Mouse (Mus musculus) thymus, postnatal 25 days (tissue): ENCODE data around the gene Pklr.

Experiments
- DNase-seq: peaks from one replicate; pipeline ENCODE4 v3.0.0; 2022

The Pklr gene

DNA sequence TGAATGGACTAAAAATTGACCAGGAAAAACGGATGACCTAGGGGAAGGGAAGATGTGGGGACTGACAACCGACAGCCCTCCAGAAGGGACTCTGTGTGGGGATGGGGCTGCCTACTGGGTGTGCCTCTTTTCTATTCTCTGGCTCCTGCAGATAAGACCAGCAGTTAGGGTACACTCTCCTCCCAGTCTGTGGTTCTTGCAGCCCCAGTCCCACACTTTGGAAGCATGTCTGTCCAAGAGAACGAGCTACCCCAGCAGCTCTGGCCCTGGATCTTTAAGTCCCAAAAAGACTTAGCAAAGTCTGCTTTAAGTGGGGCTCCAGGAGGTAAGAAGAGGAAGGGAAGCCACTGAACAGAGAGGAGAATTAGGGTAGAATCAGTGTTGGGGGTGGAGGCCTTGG lies at the start of gene Pklr:
Pklr (plus strand) TSS at position 185 of the 400 bp plus-strand sequence.
- DNase-seq = no peak

DNA sequence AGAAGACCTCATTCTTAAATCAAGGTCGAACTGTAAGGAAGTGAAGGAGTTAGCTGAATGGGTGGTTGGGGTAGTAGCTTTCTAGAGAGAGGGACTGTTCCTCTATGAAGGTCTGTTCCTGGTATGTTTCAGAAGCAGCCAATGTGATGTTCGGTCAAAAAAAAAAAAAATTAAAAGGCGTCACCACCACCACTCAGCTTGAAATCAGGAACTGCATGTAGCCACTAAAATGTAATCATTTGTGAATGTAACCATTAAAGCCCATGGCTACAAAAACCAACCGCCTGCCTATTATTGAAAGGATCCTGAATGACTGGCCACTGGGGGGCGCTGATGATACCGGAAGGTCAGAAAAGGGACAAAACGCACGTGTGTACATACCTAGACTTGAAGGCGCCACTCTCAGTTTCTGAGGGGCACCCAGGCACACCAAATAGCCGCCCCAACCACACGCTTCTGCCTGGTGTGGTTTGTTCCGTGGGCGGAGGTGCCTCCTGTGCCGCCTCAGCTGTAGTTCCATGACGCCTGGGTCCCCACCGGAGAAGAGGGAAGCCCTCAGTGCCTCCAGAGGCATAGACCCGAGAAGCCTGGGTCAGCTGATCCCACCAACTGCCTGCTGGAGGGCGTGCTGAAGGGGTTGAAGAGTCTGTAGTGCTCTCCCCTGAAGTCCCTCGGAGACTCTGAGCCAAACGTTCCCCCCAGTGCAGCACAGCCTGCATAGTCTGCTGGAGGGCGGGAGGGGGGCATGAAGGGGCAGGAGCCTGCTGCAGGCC lies 48.4 kb upstream of the Pklr start:
- peak; percentile 87 for DNase-seq

DNA sequence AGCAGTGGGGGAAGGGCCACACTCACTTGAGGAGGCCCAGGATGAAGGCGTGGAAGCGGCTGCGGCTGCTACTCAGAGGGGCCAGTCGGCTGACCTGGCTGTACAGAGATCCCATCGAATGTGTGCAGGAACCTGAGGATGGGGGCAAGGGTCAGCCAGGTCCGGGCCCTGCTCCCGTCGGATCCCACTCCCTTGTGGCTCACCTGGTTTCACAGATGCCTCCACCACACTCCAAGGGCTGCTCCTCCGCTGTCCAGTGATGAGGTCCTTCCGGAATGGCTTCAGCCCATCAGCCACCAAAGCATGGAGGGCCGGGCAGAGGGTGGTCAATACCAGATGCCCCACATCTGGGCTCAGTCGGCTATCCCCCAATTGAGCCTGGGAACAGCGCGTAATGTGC lies 47.0 kb upstream of the Pklr start:
- DNase-seq = no peak

DNA sequence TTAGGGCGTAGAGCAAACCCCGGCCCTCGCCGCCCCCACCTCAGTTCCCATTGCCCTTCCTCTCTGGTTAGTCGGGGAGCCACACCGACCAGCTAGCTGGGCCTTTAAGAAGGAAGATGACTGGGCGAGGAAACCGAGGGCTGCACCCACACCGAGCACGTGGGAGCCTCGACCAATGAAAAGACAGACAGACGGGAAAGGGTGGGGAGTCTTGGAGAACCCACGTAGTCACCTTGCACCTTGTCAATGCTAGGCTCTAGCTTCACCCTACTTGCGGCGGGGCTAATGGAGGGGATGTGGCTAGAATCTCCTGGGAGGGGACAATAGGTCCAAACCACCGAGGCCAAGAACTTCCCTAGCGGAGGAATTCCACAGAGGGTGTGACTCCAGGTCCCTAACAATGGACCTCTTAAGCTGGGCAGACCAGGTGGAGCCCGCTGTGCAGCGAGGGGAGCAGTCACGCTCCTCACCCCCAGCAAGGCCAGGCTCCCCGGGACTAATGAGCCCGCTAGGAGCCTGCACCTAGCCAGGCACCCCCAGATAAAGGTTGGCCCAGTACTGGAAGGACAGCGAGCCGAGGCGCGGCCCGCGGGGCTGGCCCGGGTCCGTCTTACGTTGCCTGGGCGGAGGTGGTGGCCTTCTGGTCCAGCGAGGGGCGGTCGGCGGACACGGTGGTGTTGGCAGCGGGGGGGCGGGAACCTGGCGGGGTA lies 45.9 kb upstream of the Pklr start:
- DNase-seq = peak; percentile 85

DNA sequence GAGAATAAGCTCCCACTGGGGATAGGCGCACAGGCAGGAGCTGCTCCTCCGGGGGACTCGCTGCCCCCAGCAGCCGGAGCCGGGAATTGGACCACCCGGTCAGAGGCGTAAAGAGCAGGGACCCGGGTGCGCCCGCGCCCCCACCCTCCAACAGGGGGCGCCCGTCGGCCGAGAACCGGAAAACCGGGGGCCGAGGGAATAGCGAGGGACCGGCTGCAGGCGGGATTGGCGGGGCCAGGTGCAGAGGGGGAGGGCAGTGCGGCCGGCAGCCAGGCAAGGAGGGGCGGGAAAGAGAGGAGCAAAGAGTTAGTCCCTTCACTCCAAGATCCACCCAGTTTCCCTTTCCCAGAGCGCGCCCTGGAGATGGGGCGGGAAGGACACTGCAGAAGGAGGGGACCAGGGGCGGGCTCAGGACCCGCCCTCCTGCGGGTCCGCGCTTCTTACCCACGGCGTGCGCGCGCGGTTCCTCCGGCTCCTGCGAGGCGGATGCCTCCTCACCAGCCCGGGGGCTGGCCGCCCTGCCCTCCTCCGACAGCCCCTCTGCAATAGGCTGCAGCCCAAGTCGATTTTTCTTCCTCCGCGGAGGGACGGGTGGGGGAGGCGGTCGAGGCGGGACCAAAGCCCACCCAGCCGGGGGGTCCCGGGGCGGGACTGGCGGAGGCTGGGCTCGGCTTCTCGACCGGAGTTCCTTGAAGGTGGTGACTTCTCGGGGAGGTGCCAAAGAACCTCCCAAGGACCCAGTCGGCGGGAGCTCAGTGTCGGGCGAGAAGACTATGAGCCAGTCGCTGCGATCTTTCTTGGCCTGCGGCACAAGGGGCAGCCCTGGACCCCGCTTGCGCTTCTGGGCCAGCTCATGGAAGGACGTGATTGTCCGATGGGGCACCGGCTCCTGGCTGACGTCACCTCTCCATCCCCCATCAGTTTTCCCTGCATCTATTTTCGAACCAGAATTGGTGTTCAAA lies 45.0 kb upstream of the Pklr start:
- DNase-seq = peak; percentile 87

DNA sequence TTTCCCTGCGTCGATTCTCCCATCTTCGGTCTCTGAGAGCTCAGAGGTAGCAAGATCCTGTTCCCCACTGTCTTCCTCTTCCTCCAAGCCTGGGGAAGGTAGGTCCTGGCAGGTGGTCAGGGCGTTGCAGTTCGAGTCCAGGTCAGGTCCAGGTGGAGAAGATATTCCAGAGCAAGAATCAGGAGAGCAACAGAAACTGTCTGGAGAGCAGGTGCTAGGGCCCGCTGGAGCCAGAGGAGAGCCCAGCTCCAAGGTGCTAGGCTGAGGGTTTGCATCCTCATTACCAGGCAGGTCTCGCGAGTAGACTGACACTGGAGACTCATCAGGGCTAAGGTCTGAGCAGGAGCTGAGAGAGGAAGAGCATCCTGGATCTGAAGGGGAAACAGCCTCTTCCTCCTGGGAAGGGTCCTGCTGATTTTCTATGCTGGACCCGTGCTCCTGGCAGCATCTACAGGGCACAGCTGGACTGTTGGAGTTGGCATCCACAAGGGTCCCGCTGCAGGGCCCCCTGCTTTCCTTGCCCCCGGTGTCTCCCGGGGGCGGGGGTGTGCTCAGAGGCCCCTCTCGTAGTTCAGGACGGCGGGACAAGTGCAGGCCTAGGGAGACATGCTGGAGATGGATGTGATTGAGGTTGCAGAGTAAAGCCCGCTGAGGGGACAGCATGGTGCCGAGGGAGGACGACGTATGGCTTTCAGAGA lies 44.0 kb upstream of the Pklr start:
- DNase-seq = no peak

DNA sequence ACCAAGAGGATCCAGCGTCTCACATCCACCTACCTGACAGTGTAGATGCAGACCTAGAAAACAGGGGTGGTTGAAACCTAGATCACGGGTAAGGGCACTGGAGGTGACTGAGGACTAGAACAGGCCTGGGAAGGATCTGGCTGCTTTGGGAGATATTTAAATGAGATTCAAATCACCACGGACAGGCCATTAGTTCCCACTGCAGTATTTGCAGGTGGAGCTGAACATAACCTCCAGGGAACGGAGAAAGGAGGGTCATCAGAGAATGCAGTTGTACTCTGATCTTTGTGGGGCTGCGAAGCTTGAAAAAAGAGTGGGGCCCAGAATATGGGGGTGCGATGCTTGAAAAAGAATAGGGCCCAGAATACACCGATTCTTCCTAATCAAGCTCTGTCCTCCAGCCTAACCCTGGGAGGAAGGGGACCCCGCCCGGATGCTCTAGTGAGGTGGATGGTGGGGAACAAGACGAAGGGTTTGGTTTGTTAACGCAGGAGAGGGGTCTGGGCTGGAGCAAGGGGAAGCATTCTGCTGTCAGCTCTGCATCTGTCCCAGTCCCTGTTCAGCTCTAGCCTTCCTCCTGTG lies 43.3 kb upstream of the Pklr start:
- no peak for DNase-seq

DNA sequence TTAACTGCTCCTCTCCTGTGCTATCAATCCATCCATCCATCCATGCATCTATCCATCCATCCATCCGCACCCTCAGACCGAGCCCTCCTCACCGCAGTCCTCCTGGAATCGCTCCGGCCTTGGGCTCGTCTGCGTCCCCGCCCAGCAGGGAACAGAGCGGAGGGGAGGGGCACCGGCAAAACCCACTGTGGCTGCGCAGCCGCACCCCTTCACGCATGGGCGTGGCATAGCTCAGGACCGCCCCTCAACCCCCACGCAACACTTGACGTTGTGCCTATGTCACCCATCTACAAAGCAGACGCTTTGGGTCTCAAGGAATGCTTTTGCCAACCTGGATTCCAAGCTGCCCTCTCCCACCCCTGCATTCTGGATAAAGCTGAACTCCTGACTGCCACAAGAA lies 42.8 kb upstream of the Pklr start, which contains the start of gene Rusc1:
Rusc1 (minus strand) TSS at position 137 of the 400 bp plus-strand sequence.
- DNase-seq = peak; percentile 63

DNA sequence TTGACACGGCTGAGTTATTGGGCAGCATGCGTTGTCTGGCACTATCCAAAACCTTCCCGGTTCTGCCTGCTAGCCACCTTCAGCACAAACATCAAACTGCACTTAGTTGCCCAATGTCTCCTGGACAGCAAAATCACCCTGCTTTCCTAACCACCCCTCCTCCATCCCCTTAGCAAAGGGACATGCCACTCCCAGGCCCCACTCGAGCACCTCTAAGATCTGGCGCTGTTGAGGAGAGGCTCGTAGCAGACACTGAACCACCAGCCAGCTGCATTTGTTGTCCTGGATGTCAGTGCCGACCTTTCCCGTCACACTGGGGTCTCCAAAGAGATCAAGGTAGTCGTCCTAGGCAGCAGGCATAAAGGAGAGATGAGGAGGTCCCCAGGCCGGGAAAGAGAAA lies 41.9 kb upstream of the Pklr start:
- DNase-seq = no peak

DNA sequence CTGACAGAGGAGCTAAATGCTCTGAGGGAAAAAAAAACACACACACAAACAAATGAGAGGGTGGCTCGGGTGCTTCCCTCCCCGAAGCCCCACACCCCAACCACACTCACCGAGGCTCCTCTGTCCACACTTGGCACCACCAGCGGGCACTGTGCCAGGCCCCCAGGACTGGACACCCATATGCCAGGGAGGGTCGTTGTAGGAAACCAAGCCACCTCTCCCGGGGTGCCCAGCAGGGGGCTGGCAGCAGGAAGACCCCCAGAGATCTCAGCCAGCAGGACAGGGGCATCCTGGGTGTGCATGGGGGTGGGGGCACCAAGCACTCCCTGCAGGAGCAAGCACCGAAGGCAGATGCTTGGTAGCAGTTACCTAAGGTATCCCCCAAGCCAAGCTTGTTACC lies 35.1 kb upstream of the Pklr start, which contains the start of gene Gm43738:
Gm43738 (minus strand) TSS at position 289 of the 400 bp plus-strand sequence.
- no peak for DNase-seq

DNA sequence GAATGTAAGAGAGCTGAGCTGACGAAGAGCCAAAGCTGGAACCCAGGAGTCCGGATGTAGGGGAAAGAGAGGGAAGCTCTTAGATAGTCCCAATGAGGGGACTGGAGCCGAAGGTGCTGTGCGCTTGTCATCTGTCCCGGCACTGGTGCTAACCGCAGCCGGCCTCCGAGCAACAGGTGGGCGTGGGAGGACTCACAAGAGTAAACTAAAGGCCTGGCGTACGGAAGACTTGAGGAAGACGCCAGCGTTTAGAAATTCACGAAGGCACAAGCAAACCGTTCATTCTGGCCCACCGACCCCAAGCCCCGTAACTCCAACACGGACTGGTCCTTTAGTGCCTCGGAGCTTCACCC lies 34.5 kb upstream of the Pklr start:
- no peak for DNase-seq

DNA sequence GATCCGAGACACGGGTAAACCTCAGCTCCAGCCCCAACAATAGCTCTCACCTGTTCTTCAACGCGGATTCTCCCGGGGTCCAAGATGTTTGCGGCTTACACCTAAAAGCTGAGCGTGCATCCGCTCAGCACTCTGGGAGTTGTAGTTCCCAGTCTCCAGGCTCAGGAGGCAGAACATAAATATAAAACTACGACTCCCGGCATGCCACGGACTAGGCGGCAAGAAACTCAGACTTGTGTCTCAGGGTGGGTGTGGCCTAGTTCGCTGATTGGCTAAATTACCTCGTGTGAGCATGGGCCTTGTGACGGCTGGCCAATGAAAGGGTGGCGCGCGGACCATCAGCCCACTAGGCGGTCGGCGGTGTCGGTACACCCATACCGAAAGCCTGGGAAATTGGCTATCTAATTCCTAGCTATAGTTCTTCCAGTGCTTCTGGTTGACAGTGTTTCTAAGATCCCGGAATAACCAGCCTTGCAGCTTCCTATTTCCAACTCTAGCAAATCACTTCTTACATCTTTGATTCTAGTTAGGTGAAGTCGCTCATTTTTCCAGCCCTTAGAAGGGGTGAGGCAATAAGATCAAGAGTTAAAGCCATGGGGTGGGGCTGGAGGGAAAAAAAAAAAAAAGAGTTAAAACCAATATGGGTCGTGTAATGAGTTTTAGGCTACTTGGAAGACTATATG lies 34.0 kb upstream of the Pklr start, which contains the start of gene Fdps:
Fdps (minus strand) TSS at position 148 of the 683 bp plus-strand sequence.
- DNase-seq = peak; percentile 92

DNA sequence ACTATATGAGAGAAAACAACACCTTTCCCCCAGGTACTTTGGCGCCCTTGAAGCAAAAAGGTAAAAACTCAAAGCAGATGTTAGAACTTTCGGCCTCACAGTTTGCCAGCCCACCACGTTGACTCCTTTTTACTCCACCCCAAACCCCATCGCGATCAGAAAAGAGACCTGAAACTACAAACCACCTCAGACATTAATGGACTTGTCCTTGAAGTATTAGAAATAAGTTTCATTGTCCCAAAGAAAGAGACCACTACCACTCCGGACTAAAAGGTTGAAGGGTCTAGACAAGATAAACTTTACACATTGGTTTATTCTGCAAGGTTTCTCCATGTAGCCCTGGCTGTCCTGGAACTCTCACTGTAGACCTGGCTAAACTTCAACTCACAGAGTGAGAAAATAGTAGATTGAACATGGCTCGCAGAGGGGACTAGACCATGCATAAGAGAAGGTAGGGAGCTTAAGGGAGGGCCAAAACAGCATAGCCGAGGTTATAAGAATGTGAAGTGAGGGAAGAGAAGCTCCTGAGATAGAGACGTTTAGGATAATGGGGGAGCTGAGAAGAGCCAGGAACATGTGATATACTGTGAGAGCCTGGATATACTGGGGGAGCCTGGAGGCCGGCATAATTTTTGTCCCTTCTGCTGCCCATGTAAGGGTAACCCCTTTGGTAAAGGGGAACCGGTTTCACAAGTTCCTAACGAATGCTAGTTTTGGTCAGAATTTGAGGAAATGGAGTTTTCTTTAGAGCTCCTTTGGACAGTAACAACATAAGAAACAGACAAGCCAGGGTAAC lies 33.2 kb upstream of the Pklr start:
- no peak for DNase-seq

DNA sequence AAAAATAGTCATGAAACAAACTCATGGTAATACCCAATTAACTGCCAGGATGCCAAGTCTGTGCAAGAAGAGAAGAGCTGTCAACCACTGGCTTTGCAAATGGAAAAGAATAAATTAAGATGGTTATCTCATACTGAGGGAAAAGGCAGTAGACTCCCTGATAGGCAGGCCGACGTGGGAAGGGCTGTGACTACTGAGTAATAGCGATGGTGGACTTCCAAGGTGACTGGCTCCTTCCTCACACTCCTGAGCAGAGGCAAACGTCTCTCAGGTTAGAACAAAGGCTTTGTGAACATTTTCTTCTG lies 32.7 kb upstream of the Pklr start:
- no peak for DNase-seq

DNA sequence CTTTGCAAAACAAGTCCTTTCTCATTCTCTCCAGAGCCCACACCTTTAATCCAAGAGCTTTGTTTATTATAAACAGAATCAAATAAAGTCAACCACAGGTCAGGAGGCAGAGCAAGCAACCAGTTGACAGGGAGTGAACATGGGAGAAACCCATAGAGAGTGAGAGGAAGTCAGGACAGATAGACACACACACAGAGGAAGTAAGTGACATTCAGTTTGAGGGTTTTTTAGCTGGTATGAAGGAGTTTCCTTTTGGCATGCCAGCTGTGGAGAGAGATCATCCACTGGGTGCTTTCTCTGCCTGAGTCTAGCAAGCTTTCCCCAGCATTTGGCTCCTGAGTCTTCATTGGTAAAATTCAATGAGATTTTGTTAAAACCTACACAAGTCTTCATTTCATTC lies 29.1 kb upstream of the Pklr start:
- DNase-seq = no peak

DNA sequence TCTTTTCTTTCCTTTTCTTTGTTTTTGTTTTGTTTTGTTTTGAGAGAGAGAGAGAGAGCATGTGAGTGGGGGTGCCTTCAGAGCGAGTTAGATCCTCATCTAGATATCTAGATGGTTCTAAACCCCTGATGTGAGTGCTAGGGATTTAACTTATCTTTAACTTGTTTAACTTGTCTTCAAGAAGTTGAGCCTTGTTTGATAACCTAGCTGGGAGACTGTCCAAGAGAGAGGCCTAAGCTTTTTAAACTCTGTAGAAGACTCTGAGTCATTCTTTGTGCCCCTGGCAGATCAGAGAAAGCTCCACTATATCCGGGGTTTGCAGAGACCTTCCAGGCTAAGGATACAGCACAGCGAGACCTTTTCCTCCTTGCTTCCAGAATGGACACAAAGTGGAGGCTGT lies 28.4 kb upstream of the Pklr start:
- no peak for DNase-seq

DNA sequence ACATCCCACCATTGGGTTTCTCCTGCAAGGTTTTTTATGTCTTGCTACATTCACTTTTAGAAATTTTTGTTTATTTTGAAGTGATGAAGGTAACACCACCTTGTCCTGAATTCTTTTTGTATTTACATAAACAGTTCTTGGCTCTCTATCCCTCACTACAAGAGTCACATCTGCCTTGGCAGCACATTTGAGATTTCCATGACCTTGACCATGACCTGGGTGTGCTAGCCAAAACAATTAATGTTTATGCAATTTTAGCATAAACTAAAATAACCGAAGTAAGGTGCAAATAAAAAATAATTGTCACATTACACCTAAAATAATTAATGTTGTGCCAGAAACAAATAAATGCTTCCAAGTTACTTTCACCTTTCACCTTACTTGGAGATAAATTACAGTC lies 27.8 kb upstream of the Pklr start:
- DNase-seq = no peak

DNA sequence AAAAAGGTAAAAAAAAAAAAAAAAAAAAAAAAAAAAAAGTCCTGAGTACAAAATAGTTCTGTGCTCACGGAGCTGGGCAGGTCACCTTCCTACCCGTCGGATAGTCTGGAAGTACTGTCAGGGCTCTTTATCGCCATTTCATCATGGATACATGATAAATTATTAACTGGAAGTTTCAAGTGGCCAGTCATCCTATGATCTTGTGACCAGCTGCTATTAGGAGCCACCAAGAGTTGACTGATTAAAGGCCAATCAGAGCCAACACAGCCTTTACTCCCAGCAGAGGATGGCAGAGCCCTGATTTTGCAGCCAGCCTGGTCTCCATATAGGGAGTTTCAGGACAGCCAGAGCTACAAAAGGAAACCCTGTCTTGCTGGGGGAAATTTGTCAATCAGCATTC lies 22.9 kb upstream of the Pklr start:
- no peak for DNase-seq

DNA sequence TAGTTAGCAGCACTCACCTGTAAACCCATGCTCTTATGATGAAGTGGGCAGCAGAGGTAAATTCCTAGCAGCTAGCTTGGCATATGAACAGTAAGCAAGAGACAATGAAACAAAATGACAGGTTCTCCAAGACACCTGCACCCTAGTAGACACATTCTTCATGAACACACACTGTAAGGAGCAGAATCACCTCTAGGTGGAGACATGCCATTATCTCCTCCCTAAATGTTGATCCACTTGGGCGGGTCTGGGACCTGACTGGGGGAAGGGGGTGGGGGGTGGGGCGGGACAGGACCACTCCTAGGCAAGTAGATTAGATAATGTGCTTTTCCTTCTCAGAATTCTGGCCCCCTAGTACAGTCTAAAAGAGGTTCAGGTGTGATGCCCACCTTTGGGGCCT lies 20.4 kb upstream of the Pklr start:
- DNase-seq = peak; percentile 42

DNA sequence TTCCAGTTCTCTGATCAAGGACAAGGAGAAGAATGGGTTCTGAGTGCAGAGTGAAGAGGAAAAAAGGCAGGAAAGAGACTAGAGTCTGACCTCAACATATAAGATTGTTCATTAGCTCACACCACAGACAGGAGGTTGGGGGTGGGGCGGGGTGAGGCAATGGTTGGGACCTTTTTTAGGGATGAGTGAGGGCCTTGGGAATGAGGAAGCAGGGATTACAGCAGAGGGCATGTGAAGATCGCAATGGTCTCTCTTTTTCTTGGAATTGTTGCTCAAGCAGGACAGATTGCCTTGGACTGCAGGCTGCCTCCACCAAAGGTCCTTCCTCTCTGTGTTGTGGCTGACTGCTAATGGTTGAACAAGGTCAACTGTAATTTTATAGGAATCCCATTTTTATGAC lies 12.6 kb upstream of the Pklr start:
- DNase-seq = no peak

DNA sequence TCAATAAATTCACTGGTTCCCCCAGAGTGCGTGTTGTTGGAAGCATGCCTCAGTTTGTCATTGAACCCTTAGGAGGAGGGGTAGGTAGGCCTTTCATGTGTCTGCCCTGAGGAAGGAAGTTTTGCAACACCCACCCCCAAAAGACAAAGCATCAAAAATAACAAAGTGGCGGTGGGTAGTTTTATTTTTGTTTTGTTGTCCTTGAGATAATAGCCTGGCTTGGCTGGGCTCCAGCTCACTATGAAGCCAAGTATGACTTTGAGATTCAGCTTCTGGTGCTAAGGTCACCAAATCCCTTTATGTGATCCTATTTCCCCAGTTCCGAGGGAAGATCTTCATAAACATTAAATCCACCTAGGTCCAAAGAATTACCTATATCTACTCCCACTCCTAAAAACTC lies 11.7 kb upstream of the Pklr start:
- no peak for DNase-seq
